Mouse (Mus musculus): ENCODE measurements around the gene BC049715. TPM values are rescaled to one million over a fixed set of nuclear protein-coding genes. Genes with fewer than 3 reads are reported as not detected.

The BC049715 gene
- polyA plus RNA-seq, 1 experiment from 2014 or later = 0.46 TPM

GRCm38 (mm10) chr6:136820381-136820780 is 7.0 kb upstream of the BC049715 start:
- no peaks in the 10 kb centered on the region for H3K9me3 ChIP-seq (ENCODE audit: control insufficient read depth, low read length)
- DNase-seq (ENCODE audit: low spot score) (no peak), ATAC-seq (ENCODE audit: low FRiP score, low TSS enrichment) (0 out of 2 replicates have a peak, but pooled peaks have one; percentile 33)
- H3K4me3 ChIP-seq (ENCODE audit: low read depth, low read length) = no peak overlapping the region
- no peak for TF ChIP-seq EP300 (optimal IDR thresholded peaks at IDR 0.05)
- no peak for TF ChIP-seq CTCF (IDR thresholded peaks at IDR 0.05; ENCODE audit: low read depth)
- no peaks in the 10 kb centered on the region for H3K4me1 ChIP-seq (replicated peaks; ENCODE audit: control insufficient read depth, insufficient read depth)
- no peaks in the 10 kb centered on the region for H3K27me3 ChIP-seq (ENCODE audit: control insufficient read depth, insufficient read depth, low read length)
- no peak overlapping the region for H3K9ac ChIP-seq (ENCODE audit: low read length)
- no peak overlapping the region for H3K4me2 ChIP-seq (replicated peaks; ENCODE audit: low read depth)
- H3K27ac ChIP-seq (replicated peaks) = no peak overlapping the region
- peaks cover 52% of the 10 kb centered on the region for H3K36me3 ChIP-seq (ENCODE audit: control insufficient read depth, insufficient read depth, low read length)
- 95% methylated on average over 21 of the region's 21 CpGs for WGBS

DNA sequence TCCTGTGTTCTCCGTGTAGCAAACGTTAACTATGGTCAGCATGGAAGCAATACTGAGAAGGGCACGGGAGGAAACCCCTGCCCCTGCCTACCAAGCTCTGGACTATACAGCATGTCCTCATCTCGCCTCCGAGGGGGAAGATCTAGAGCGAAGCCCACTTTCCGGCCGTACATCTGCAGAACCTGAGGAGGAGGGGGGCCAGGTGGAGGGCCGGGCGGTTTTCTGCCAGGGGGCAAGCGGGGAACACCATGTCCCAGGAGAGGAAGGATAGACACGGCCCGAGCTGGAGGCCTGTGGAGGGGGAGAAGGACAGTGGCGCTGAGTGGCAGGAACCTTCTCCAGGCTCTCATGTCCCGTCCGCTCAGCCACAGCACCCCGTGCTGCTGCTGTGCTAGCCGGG is 6.3 kb upstream of the BC049715 start:
- TF ChIP-seq EP300 (optimal IDR thresholded peaks at IDR 0.05) = no peak
- no peak for TF ChIP-seq CTCF (IDR thresholded peaks at IDR 0.05; ENCODE audit: low read depth)
- H3K4me1 ChIP-seq (replicated peaks; ENCODE audit: control insufficient read depth, insufficient read depth) = no peaks in the 10 kb centered on the region
- no peak overlapping the region for H3K4me2 ChIP-seq (replicated peaks; ENCODE audit: low read depth)
- ATAC-seq (ENCODE audit: low FRiP score, low TSS enrichment) (no peak), DNase-seq (ENCODE audit: low spot score) (no peak)
- no peak overlapping the region for H3K27ac ChIP-seq (replicated peaks)
- H3K9me3 ChIP-seq (ENCODE audit: control insufficient read depth, low read length) = no peaks in the 10 kb centered on the region
- no peak overlapping the region for H3K9ac ChIP-seq (ENCODE audit: low read length)
- no peak overlapping the region for H3K4me3 ChIP-seq (ENCODE audit: low read depth, low read length)
- WGBS = 94% methylated on average over 15 of the region's 18 CpGs
- H3K27me3 ChIP-seq (ENCODE audit: control insufficient read depth, insufficient read depth, low read length) = no peaks in the 10 kb centered on the region
- peaks cover 47% of the 10 kb centered on the region for H3K36me3 ChIP-seq (ENCODE audit: control insufficient read depth, insufficient read depth, low read length)

DNA sequence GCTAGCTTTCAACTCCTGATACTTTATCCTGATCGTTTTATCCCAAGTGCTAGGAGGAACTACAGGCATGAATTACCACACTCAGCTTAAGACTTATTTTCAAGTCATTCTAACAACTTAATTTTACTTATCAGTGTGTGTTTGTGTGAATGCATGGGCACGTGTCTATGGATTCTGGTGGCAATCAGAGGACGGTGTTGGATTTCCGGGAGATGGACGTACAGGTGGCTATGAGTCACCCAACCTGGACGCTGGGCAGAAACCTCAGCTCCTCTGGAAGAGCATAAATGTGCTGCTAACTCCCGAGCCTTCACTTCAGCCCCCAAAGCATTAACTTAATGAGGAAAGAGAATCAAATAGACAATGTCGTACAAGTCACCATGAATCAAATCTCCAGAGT is 2.4 kb upstream of the BC049715 start:
- Histone ChIP-seq H3K4me3 (ENCODE audit: low read depth, low read length) (no peak overlapping the region), H3K4me2 (replicated peaks; ENCODE audit: low read depth) (no peak overlapping the region), H3K9ac (ENCODE audit: low read length) (no peak overlapping the region), H3K27me3 (ENCODE audit: control insufficient read depth, insufficient read depth, low read length) (no peaks in the 10 kb centered on the region), H3K36me3 (ENCODE audit: control insufficient read depth, insufficient read depth, low read length) (peaks cover 36% of the 10 kb centered on the region), H3K9me3 (ENCODE audit: control insufficient read depth, low read length) (no peaks in the 10 kb centered on the region), H3K27ac (replicated peaks) (no peak overlapping the region), H3K4me1 (replicated peaks; ENCODE audit: control insufficient read depth, insufficient read depth) (peaks cover 2% of the 10 kb centered on the region; the same call in 1 of the 2 replicates)
- ATAC-seq (ENCODE audit: low FRiP score, low TSS enrichment) (no peak), DNase-seq (ENCODE audit: low spot score) (no peak)
- 87% methylated on average over 8 of the region's 8 CpGs for WGBS
- TF ChIP-seq CTCF (IDR thresholded peaks at IDR 0.05; ENCODE audit: low read depth) = no peak
- TF ChIP-seq EP300 (optimal IDR thresholded peaks at IDR 0.05) = no peak

- H3K4me1 ChIP-seq (replicated peaks; ENCODE audit: control insufficient read depth, insufficient read depth) = peaks cover 2% of the 10 kb centered on the region; the same call in 1 of the 2 replicates
- no peak for ATAC-seq (ENCODE audit: low FRiP score, low TSS enrichment)
- no peaks in the 10 kb centered on the region for H3K27me3 ChIP-seq (ENCODE audit: control insufficient read depth, insufficient read depth, low read length)
- 9% methylated on average over 7 of the region's 7 CpGs for WGBS
- H3K4me3 ChIP-seq (ENCODE audit: low read depth, low read length) = peak overlapping the region; percentile 99
- H3K4me2 ChIP-seq (replicated peaks; ENCODE audit: low read depth) = peak overlapping the region; percentile 55
- TF ChIP-seq CTCF (IDR thresholded peaks at IDR 0.05; ENCODE audit: low read depth) (no peak), EP300 (optimal IDR thresholded peaks at IDR 0.05) (no peak)
- H3K9ac ChIP-seq (ENCODE audit: low read length) = peak overlapping the region; percentile 99
- peak overlapping the region; percentile 86; the same call in 1 of the 2 replicates for H3K27ac ChIP-seq (replicated peaks)
- DNase-seq (ENCODE audit: low spot score) = no peak
- peaks cover 19% of the 10 kb centered on the region; the same call in 1 of the 2 replicates for H3K36me3 ChIP-seq (ENCODE audit: control insufficient read depth, insufficient read depth, low read length)
- no peaks in the 10 kb centered on the region for H3K9me3 ChIP-seq (ENCODE audit: control insufficient read depth, low read length)
Observed at GRCm38 (mm10) chr6:136827116-136827515, 310 bp upstream of the BC049715 start.

- Histone ChIP-seq H3K4me1 (replicated peaks; ENCODE audit: control insufficient read depth, insufficient read depth) (peaks cover 2% of the 10 kb centered on the region; the same call in 1 of the 2 replicates), H3K36me3 (ENCODE audit: control insufficient read depth, insufficient read depth, low read length) (peaks cover 13% of the 10 kb centered on the region; the same call in 1 of the 2 replicates), H3K9me3 (ENCODE audit: control insufficient read depth, low read length) (no peaks in the 10 kb centered on the region), H3K27me3 (ENCODE audit: control insufficient read depth, insufficient read depth, low read length) (no peaks in the 10 kb centered on the region), H3K9ac (ENCODE audit: low read length) (peak within 1 kb of the TSS; percentile 99), H3K4me2 (replicated peaks; ENCODE audit: low read depth) (peak within 1 kb of the TSS; percentile 55), H3K4me3 (ENCODE audit: low read depth, low read length) (peak within 1 kb of the TSS; percentile 99), H3K27ac (replicated peaks) (peak within 1 kb of the TSS; percentile 86)
- DNase-seq (ENCODE audit: low spot score) (peak; percentile 96), ATAC-seq (ENCODE audit: low FRiP score, low TSS enrichment) (peak; percentile 100)
- peak; percentile 39 for TF ChIP-seq EP300 (optimal IDR thresholded peaks at IDR 0.05)
- peak; percentile 65 for TF ChIP-seq CTCF (IDR thresholded peaks at IDR 0.05; ENCODE audit: low read depth)
- 0% methylated on average over 43 of the region's 45 CpGs for WGBS
Observed at GRCm38 (mm10) chr6:136827881-136828561, 595 bp downstream of the BC049715 start, which contains the start of gene Wbp11. Wbp11 (minus strand) TSS chr6:136828233.

- WGBS = 33% methylated on average over 4 of the region's 4 CpGs
- no peak for ATAC-seq (ENCODE audit: low FRiP score, low TSS enrichment)
Observed at GRCm38 (mm10) chr6:136828681-136829080, 1.3 kb downstream of the BC049715 start.

More at GRCm38 (mm10) chr6:136828681-136829080, 1.3 kb downstream of the BC049715 start:
- Histone ChIP-seq H3K4me2 (replicated peaks; ENCODE audit: low read depth) (peak overlapping the region; percentile 54), H3K27me3 (ENCODE audit: control insufficient read depth, insufficient read depth, low read length) (no peaks in the 10 kb centered on the region), H3K4me1 (replicated peaks; ENCODE audit: control insufficient read depth, insufficient read depth) (peaks cover 2% of the 10 kb centered on the region; the same call in 1 of the 2 replicates), H3K36me3 (ENCODE audit: control insufficient read depth, insufficient read depth, low read length) (peaks cover 12% of the 10 kb centered on the region; the same call in 1 of the 2 replicates), H3K4me3 (ENCODE audit: low read depth, low read length) (peak overlapping the region; percentile 39), H3K9ac (ENCODE audit: low read length) (no peak overlapping the region), H3K9me3 (ENCODE audit: control insufficient read depth, low read length) (no peaks in the 10 kb centered on the region), H3K27ac (replicated peaks) (0 out of 2 replicates have a peak overlapping the region, but pooled peaks have one; percentile 45)
- no peak for DNase-seq (ENCODE audit: low spot score)
- TF ChIP-seq CTCF (IDR thresholded peaks at IDR 0.05; ENCODE audit: low read depth) (no peak), EP300 (optimal IDR thresholded peaks at IDR 0.05) (no peak)

All from stomach, postnatal 0 days (tissue).